Mouse (Mus musculus) liver, adult 2 months (tissue): Measurements from ENCODE around the gene Pcna.

Source experiments
- CTCF ChIP-seq: fragments of 200-500 bp; IDR thresholded peaks from 2 replicates; pipeline ENCODE4 v1.5.1; 2011; ENCODE audit warnings: low read depth, low read length, control low read depth
- POLR2A ChIP-seq: fragments of 200-500 bp; IDR thresholded peaks from 2 replicates; pipeline ENCODE4 v1.6.1; 2011; ENCODE audit warnings: low read length, control low read depth; ENCODE audit not compliant: insufficient read depth; ENCODE audit errors: extremely low read depth

DNA sequence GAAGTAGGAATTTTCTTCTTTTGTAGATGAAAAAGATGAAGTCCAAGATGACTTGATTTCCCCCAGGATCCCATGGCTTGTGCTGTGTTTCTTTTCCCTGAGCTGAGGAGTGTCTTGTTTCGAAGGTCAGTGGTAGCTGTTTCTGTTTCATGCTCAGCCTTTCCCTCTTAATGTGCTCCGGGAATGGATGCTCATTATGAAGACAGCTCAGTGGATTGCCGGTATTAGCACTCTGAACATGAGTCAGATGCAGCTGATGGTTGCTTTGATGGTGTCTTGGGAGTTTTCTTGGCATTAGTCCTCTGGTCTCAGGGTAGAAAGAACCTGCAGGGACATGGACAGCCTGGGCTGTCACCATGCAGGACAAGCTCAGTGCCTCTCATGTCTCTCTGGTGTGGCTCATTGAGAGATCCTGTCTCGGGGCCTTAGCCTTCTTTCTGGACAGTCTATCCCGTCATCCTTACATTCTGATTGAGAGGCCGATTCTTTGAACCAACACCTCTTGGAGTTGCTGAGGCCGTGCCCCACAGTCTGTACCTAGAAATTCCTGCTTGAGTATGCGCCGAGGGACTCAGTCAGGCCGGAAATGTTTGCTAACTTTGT, 27.5 kb upstream of the Pcna start:
- TF ChIP-seq CTCF (no peak), POLR2A (no peak)
